Mouse (Mus musculus) heart, adult 18-20 months (tissue): Measurements from ENCODE around the gene Atp23. TPM values are rescaled to one million over a fixed set of nuclear protein-coding genes. Genes with fewer than 3 reads are reported as not detected.
"Not testable (repeated sequence)": the region's sequence is repeated elsewhere in the genome, so short reads cannot be mapped to it uniquely, and the experiment has no call there.

ENCODE experiments used
- DNase-seq, 2 experiments: peaks; one replicate each; pipeline ENCODE4 v3.0.0; 2021 to 2022; ENCODE audit warnings: mixed read lengths in 1 of 2
- total RNA-seq, 2 experiments: library from RNA; stranded (reverse); gene quantifications; 2 replicates each; pipeline ENCODE4 v1.2.3; 2021

Atp23 gene
- total RNA-seq, 2 experiments from 2014 or later = 4.2 to 5.1 TPM

DNA sequence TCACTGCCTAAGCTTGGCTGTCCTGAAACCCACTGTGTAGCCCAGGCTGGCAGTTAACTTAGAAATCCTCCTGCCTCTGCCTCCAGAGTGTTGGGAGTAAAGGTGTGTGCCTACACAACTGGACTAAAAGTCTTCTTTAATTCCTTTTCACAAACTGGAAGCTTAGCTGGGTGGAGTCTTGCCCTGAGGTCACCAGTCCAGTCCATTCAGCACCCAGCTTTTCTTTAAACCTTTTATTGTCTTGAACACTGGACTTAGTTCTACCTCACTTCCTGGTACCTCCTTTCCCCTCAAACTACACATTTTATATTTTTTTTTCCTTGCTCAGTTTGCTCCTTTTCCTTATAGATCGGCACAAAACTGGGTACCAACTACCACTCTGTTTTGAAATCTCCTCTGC lies 10.3 kb upstream of the Atp23 start:
- no peak for DNase-seq

DNA sequence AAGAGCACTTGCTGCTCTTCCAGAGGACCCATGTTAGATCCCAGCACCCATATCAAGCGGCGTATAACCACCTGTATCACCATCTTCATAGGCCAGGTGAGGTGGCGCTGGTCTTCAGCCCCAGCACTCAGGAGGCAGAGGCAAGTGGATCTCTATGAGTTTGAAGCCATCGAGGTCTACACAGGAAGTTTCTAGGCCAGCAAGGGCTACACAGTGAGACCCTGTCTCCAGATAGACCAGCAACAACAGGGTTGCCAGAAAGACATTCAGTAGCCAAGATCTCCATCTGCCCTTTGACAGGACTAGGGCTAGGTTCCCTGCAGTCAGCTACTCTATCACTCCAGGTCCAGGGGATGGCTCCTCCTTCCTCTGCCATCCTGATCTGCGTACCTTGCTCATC lies 5.7 kb upstream of the Atp23 start:
- DNase-seq = no peak

DNA sequence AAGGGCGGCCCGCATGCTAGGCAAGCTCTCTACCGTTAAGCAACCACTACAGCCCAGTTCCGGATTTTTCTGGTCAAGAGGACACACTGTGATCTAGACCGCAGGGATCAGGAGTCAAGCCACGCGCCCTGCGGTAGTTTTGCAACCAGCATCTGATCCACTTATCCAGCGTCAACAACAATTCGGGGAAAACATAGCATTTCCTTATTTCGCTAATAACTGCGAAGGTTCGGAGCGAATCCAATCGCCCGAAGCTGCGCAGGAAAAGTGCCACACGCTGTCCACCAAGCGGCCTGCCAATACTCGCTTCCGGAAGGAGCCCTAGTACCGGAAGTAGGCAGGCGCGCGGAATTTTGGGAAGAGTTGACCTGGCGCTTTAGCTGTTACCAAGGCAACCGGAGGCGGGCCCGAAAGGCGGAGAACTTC lies 4.5 kb upstream of the Atp23 start:
- peak; percentile 96 to 97 for DNase-seq

DNA sequence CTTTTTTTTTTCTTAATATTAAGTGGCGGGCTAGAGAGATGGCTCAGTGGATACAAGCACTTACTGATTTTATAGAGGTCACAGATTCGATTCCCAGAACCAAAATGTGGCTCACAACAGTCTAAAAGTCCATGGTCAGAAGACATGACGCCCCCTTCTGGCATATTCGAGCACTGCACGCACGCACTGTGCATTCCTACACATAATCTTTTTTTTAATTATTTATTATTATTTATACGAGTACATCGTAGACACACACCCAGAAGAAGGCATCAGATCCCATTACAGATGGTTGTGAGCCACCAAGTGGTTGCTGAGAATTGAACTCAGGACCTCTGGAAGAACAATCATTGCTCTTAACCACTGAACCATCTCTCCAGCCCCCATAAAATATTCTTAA lies 3.9 kb upstream of the Atp23 start:
- DNase-seq = no peak

DNA sequence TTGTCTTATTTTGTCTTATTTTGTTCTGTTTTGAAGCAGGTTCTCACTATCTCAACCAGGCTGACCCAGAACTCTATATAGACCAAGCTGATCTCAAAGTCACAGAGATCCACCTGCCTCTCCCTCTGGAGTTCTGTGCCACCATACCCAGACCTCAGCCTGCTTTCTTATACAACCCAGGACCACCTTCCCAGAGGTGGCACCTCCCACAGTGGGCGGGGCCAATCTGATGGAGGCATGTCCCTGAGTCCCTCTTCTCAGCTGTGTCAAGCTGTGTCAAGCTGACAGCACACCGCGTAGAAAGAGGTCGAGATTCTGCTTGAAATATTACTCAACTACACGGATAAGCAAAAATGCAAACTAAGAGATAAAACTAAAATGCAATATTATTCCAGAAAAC lies 3.1 kb upstream of the Atp23 start:
- no peak for DNase-seq

DNA sequence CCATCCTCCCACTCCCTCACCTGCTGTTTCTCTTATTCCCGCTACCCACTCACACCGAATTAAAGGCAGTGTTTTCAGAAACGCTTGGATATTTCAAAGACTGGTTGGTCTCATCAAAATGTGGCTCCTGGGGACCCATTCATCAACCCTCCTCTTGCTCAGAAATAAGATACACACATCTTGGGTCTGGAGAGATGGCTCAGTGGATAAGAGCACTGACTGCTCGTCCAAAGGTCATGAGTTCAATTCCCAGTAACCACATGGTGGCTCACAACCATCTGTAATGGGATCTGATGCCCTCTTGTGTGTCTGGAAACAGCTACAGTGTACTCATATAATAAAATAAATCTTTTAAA lies 311 bp upstream of the Atp23 start:
- no peak for DNase-seq

DNA sequence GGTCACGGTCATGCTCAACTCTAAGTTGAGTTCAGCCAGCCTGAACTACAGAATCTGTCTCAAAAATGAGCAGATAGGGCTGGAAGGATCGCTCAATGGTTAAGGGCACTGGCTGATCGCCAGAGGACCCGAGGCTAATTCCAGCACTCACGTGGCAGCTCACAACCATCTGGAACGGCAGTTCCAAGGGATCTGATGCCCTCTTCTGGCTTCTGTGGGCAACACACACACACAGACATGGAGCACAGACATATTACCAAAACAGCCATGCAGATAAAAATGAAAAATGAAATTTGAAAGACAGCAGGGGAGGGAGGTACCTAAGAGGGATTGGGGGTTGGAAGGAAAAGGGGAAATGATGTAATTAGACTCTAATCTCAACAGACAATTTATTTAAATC lies 5.3 kb downstream of the Atp23 start:
- DNase-seq = no peak

DNA sequence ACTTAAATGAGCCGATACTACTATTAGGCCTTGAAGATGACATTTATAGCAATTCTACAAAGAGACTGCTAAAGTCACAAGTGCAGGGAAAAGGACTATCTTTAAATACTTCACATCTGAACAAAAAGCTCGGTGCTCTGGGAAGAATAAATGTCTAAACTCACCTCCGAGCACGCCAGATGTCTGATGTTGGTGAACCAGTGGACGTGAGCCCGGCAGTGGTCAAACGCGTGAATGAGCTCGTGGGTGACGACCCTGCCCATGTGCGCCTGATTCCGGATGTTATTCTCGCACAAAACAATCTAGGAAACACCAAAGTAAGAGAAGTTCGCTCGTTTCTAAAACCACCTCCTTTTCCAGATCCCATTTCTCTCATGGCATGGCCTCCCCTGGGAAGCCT lies 7.1 kb downstream of the Atp23 start:
- no peak for DNase-seq

DNA sequence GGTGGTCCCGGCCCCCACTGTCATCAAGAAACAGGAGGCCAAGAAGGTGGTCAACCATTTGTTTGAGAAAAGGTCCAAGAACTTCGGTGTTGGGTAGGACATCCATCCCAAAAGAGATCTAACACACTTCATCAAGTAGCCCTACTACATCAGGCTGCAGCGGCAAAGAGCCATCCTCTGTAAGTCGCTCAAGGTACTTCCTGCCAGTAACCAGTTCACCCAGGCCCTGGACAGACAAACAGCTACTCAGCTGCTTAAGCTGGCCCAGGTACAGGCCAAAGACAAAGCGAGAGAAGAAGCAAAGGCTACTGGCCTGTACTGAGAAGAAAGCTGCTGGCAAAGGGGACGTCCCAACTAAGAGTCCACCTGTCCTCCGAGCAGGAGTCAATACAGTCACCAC lies 8.0 kb downstream of the Atp23 start:
- DNase-seq = no peak

DNA sequence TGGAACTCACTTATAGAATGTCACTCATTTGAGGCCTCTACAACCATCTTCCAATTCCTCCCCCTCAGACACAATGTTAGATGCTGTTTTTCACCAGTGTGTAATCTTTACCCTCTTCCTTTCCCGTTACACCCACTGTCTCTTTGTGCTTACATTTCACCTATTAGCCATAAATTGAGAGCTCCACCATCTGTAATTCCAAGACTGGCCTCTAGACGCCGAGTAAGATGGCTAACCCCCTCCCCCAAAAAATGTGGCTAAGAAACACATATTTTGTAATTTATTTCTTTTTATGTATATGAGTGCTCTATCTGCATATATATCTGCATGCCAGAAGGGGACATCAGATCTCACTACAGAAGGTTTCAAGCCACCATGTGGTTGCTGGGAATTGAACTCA lies 27.4 kb downstream of the Atp23 start:
- DNase-seq = no peak

DNA sequence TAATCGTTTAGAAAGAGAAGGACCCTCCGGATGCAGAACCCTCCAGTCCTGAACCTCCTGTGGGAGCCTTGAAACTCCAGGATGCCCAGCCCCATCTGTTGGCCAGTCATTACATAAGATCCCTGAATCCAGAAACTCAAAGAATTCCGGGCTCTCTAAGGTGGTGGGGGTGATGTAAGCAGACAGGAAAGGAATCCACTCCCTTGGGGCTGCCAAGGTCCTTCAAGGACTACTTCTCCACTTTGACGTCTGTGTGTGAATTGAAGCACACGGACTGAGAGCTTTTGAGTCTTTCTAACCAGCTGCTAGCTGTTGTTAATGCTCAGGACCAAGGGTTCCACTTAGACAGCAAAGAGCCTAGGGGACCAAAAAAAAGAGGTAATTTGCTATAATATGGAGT lies 28.9 kb downstream of the Atp23 start:
- no peak for DNase-seq

DNA sequence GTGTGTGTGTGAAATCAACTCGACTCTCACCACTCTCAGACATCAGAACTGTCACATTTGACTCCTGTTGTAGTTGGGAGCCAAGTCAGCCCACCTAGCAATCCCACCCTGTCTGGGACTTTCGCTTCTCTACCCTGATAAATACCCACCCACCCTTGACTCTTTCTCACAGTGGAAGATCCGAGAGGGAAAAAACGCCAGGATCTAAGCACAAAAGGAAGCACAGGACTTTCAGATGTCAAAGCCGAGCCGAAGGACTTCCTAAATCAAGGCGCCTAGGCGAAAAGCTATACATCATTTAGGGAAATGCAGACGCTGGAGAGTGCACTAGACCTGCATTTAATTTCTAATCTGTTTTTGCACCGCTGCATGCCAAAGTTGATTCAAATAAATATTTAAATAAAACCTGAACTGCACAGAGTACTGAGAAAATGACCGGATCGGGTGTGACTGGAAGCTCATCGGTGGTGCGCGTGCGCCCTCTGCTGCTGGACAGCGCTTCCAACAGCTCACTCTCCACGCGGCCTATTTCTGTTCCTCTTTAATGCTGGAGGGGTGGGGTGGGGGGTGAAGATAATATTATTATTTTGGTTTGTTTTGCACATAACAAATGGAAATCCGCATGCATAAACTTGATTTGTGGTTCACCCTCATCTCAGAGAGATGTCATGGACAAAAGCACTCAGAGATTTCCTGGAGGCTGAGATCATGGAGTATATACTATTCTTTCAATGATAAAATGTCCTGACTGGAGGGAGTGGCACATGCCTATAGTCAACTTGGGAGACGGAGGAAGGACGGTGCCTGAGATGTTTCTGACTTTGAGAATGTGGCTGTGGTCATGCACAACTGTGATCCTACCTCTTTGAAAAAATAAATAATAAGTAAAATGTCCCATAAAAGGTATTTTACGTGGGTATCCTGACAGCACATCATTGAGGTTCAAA lies 31.5 kb downstream of the Atp23 start:
- peak; percentile 57 to 83 for DNase-seq

DNA sequence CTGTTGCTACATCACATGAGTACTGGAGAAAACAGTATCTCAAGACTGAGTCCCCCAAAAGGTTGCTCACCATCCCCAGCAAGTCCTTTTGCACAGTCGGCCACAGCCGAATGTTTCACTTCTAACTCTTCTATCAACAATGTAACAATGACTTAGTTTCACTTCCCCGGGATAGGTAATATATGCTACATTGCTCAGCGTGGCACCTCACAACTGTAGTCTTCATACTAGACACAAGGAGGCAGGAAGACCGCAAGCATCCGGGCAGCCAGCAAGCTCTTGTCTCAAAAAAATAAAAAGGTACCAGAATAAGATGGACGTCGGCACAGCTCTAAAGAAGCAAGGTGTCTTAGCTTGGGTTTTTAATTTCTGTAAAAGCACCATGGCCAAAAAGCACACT lies 35.9 kb downstream of the Atp23 start:
- no peak for DNase-seq

DNA sequence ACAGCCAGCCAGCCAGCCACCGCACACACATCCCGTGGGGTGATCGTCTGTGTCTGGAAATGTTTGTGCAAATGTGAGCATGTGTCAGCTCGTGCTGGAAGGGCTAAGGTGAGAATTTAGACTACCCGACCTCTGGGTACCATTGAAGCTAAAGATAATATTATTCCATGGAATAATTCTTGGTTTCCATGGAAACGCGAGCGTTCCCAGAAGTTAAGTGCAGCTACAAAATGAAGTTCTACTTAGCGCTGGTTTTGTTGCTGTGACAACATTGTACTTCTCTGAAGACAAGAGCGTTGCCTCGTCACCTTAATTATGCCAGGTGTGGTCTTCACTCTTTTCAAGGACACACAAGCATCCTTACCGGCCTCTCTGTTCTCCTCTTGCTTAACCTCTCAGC lies 39.0 kb downstream of the Atp23 start:
- no peak for DNase-seq

DNA sequence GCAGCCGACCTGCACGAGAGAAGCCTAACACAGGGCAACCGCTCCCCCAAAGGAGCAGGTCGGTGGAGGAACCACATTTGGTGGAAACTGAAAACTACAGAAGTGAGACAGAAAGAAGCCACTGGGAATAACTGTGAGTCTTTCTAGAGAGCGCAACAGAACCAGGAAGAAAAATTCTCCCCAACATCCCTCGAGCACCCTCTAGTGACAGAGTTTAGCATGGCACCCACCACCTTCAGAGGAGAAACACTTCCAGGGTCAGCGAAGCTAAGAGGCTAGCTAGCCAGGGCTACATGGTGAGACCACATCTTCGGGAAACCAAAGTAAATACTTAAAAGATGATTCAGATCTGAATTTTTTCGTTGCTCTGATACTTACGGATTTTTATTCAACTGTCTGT lies 47.9 kb downstream of the Atp23 start:
- no peak for DNase-seq

DNA sequence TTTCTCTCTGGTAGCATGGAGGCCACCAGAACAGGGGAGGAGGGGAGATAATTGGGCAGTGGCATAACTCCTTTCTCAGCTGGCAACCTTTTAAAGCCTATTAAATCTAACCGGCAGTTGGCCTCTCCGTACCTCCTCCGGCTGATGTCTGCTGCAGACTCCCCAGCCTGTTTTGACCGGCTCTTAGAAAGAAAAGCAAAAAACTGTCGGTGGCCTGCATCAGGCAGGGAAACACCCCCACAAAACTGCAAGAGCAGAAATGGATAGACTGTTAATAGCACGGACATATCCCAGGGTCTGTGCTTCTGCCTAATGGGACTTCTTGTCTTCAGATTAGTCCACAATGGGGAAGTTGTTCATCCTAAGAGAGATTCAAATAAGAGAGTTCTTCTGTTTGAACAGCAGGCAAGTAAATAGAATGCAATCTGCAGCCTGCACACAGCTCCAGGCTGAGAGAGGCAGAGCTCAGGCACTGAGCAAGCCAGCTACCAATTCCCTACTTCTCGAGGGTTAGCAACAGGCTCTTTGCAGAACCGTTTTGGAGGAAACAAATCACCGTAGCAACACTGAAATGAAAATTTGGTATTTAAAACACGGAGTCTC lies 55.7 kb downstream of the Atp23 start:
- no peak for DNase-seq

DNA sequence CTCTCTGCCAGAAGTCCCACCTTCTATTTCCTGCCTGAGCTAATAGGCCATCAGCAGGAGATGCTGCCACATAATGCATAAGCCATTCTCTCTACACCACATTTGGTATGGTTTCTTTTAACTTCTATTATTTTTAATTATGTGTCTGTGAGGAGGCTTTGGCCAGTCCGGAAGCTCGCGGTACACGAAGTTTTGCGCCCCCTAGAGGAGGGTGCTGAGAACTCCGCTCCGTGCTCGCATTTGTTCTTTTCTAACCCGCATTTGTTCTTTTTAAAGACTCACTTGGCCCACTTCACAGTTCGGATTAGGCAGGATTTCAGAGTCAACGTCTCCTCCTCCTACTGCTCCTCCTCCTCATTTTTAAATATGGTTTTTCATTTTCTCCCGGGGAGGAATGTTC lies 56.5 kb downstream of the Atp23 start:
- peak in 1 of 2 experiments; percentile 22 for DNase-seq

DNA sequence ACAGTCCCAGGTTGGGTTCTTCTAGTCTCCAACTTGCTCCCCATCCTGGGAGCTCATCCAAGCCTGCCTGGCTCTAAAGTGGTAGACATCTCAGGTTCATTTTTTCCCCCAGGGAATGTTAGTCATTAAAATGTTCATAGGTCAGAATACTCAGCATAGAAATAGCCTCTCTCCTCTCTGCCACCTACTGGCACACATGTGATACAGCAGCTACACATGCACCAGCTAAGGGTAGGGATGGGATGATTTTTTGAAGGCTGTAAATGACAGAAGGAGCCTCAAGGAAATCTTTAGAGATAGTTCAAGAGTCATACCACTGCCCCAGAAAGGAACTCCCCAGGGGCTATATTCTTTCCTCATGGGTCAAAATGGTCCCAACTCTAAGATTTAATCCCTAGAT lies 60.9 kb downstream of the Atp23 start:
- no peak for DNase-seq

DNA sequence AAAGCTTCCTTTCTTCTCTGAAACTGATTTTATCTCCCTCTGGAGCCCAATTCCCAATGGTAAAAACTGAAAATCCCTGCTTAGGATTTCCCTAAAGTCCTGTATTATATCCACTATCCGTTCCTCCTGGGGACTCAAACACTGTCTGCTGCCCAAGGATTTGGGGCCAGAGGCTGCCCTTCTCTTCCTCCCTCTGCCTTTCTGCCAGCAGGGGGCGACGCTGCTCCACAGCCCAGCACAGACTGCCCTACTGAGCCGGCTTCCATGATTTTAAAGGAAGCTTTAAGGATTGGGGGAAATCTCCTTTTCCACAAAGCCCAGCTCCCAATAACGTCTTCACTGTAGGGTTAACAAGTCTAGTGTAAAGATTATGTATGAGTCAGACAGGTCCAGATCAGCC lies 68.1 kb downstream of the Atp23 start:
- DNase-seq = peak in 1 of 2 experiments; percentile 15

DNA sequence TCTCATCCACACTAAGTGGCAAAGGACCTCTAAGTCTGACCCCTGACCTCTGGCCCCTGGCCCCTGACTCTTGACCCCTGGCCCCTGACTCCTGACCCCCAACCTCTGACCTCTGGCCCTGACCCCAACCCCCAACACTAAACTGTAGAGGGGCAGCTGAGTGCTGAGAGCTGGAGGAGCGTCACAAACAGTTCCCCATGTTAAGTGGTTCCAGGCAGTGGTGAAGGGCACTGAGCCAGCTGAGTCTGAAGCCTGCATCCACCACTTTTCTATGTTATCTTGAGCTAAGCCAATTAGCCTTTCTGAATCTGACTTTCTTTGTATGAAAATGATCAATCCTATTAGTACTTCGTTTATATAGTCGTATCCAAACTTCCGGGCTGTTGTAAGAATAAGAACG lies 69.8 kb downstream of the Atp23 start:
- no peak for DNase-seq

DNA sequence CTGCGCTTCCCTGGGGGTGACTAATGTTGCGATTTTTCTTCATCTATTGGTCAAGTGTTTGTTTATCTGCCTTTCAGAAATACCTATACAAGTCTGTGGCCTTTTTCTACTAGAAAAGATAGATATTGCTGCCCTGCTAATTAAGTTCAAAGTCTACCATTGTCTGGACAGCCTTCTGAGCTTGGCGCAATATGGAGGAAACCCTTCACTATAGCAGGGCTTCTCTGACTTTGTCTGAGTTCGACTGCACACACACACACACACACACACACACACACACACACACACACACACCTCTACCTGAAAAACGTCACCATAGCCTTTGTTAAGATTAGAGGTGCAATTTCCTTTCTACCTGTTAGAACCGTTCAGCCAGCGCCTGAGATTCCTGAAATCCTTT lies 72.5 kb downstream of the Atp23 start:
- no peak for DNase-seq

DNA sequence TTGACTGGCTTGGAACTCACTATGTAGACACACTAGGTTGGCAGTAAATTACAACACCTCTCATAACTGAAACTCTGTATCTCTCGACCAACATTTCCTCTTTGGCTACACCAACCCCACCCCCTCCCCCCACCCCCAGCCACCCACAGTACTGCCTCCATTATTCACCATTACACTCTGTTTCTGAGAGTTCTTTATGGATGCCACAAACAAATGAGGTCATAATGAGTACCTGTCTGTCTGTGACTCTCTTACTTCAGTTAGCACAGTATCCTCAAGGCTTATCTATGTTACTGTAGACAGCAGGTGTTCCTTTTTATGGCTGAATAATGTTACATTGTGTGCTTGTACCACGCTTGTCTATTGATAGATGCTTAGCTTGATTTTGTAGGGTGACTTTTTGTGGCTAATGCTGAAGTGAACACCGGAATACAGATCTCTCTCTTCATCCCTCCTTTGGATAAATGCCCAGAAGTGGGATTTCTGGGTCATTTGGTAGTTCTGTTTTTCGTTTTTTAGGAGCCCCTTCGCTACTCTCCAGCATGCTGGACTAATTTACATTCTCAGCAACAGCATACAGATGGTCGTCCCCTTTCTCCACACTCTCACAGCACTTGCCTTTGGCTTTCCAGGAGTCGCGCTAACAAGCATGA lies 73.1 kb downstream of the Atp23 start:
- no peak for DNase-seq

DNA sequence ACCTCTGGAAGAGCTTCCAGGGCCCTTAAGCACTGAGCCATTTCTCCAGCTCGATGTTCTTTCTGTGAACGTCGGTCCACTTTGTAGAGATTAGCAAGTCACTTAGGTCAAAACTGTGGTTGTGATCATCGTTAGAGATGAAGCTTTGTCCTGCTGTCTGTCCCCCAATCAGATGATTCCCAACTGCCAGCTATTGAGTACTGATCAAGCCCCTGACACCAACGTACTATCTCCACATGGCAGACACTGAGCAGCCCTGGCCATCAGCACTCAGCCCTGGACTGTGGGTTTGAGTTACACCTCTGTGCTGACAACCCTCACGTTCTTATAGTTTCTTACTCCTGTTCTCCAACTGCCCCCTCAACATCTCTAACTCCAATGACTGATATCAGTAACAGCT lies 74.2 kb downstream of the Atp23 start:
- no peak for DNase-seq

DNA sequence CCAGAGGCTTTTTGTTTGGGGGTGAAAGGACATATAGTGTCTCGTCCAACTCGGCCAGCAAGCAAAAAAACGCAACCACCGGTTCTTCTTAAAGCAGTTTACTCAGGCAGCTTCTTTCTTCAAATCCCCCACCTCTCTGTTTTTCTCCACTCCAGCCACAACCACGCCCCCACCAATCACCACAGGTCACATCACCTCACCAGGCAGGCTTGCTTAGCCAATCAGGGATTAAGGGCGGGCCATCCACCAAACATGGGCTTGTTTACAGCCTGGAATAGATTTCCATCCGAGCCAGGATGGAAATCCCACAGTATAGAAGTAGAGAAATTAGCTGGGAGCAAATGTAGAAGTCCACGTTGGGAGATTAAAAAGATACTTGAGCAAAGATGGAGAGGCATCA lies 74.9 kb downstream of the Atp23 start:
- DNase-seq = not testable (repeated sequence)
